Mouse (Mus musculus): ENCODE results near the gene Rwdd2a.

Rwdd2a gene

GRCm38 (mm10) chr9:86571540-86572135 lies at the start of gene Rwdd2a, which contains the start of gene Pgm3:
Gene Rwdd2a (plus strand): TSS chr9:86571991.
Gene Pgm3 (minus strand): TSS chr9:86571842.
- DNase-seq (ENCODE audit: low spot score in 2 of 2): peak; percentile 95 to 97

DNA sequence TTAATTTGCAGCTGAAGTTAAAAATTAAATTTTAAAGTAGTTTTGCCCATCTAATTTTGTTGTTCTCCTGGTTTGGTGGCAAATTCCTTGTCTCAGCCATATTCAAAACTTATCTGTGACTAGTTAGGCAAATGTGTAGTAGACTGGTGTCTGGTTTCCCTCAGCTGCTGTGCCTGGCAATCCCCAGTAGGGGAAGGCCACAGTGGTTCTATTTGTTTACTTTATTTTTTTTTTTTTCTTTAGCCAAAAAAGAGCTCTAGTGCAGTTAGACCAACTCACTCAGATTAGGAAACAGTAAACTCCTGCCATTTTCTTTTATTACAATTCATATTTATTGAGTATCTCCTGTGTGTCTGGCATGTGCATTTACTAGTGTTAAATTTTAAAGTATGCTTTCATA lies 49.5 kb upstream of the Rwdd2a start:
- DNase-seq (ENCODE audit: low spot score in 2 of 2): no peak

- no peak for DNase-seq (ENCODE audit: low spot score in 2 of 2)
Measured at GRCm38 (mm10) chr9:86525600-86525999, 46.2 kb upstream of the Rwdd2a start.

DNA sequence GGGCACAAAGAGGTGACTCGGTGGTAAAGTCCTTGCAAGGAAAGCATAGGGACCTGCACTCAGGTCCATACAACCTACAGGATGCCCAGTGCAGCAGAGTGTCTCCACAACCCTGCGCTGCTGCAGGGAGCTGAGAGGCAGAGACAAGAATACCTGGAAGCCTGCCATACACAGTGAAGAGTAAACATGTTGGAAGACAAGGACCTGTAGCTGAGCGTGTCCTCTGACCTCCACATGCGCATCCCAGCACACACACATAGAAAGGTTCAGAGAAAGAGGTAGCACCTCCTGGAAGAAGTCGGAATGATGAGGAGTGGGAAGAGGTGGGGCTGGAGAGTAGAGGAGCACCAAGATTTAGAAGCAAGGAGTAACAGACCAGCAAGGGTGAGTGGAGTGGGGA lies 37.7 kb upstream of the Rwdd2a start:
- no peak for DNase-seq (ENCODE audit: low spot score in 2 of 2)

DNA sequence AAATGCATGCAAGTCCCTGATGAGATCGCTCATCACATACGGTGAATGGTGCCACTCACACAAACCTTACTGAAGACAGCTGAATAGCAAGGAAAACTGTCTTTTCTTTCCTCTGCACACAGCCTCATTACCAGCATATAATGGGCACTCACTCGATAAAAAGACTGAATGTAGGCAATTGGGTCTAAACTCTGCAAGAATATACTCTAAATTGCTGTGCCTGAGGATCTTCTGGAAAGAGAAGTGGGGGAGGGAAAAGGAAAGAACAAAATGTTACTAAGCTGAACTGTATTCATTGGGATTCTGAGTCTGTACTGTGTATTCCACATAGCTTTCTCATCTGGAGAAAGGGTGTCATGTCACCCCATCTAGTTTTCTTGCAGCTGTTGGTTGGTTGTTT lies 28.3 kb upstream of the Rwdd2a start:
- no peak for DNase-seq (ENCODE audit: low spot score in 2 of 2)

DNA sequence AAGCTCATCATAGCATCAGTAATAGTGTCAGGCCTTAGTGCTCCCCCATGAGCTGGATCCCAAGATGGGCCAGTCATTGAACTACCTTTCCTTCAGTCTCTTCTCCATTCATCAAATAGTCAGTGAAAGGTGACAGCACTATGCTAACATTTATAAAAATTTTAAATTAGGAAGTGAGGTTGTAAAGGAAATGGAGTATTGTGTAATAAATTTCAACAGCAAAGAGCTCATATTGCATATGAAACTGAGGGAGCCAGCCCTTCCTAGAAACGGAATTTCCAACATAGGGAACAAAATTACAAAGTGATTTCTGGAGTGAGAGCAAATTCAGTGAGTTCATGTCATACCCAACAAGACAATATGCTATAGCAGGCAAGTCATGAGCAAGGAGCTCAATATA lies 27.2 kb upstream of the Rwdd2a start:
- no peak for DNase-seq (ENCODE audit: low spot score in 2 of 2)

GRCm38 (mm10) chr9:86549637-86550162 lies 22.1 kb upstream of the Rwdd2a start:
- DNase-seq (ENCODE audit: low spot score in 2 of 2): no peak

DNA sequence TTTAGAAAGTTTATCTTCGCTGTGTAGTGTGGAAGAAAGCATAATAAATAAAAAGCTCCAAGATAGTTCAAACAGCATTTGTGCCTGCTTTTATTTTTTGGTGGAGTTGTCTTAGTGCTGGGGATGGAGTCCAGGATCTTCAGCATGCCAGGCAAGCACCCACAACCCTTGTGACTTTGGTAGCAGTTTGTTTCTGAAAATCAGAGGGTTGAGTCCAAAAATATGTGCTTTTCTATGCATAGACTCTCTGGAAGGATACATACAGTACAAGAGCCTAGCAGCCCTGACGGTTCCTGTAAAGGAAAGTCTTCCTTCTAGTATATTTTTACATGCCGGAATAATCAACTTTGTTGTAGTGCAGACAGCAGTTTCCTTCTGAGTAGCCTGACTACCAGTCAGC lies 21.1 kb upstream of the Rwdd2a start:
- no peak for DNase-seq (ENCODE audit: low spot score in 2 of 2)

DNA sequence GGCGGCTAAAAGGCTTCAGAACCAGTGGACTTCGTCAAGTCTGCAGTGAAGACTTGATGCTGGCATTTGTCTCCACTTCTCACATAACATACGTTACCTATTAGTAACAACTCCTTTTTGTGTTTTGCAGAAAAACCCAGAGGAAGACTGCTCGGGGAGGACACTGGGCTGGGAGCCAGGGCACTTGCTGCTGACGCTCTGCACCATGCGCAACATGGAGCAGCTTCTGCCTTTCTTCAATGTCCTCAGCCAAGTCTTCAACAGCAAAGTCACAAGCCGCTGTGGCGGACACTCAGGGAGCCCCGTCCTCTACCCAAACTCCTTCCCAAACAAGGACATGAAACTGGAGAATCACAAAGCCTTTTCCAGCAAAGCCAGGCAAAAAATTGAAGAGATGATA lies 17.9 kb upstream of the Rwdd2a start:
- DNase-seq (ENCODE audit: low spot score in 2 of 2): no peak

DNA sequence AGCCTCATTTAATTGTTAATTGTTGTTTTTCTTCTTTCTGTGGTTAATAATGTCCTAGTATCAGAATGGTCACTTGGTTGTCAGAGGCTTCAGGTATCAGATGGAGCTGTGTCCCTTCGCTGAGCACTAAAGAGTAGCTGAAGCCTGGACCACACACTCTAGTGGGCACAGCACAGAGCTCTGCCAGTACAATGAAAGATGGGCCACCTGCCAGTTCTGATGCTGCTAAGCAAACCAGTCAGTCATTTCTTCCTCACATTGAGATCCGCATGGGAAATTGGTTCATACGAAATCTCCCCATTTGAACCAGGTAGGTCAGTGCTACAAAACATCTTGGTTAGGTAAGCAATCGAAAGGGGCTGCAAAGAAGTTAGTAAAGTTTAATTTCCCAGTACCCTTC lies 17.1 kb upstream of the Rwdd2a start:
- no peak for DNase-seq (ENCODE audit: low spot score in 2 of 2)

DNA sequence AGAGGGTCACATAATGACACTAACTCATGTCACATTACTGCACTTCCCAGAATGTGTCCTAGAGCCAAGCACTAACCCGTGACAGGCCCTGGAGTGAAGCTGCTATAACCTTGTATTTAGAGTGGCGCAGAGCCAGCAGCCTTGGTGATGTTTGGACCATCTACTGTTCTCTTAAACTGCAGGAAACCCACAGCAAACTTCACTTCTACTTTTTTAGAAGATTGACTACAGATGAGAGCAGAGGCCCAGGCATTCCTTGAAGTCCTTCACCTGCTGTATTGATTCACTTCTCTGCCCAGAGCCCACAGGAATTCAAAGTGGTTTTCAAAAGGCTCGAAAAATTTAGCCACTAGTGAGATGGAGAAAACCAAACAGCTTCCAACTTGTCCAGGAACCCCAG lies 11.2 kb upstream of the Rwdd2a start:
- no peak for DNase-seq (ENCODE audit: low spot score in 2 of 2)

DNA sequence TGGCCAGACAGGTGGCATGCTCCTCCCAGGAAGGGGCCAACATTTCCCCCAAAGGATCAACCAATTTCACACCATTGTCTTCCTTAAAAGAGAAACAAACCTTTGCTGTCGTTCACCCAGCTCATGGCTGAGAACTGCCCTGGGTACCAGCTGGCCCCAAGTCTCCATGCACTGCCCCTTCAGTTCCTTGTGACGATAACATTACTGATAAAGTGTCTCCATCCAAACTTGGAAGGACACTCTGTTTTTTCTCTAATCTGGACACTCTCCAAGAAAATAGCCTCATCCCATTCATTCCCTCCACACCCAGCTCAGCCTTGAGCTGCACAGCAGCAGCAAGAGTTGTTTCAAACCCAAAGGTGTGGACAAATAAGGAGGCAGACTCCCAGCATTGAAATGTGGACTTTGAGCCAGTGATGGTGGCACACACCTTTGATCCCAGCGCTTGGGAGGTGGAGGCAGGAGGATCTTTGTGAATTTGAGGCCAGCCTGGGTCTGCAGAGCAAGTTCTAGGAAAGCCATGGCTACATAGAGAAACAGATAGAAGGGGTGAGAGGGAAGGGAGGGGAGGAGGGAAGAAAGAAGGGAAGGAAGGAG lies 2.4 kb upstream of the Rwdd2a start:
- no peak for DNase-seq (ENCODE audit: low spot score in 2 of 2)

DNA sequence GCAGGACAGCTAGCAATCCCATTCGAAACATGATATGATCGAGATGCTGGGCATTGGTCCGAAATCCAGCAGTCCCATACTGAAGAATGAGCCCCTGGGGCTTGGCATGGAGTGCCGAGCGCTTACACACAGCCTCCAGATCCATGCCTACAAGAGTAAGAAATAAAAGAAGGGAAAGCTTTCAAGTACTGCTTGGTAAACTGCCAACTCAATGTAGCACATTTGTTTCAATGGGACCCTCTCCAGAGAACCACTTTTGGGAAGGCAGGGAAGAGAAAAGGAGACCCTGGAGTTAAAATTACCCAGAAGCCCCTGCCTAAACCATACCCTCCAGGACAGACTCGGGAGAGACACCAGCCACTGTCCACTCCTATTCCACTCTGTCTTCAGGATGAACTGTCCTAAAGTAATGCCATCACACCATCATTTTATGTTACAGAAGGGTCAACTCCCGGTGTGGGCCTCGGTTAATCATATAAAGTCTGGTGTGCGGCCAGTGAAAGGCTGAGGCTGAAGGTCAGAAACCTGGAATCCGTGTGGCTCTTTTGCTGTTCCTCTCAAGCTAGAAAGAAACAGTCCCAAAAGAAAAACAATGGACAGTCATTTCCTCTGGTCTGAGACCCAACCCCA lies 1.4 kb upstream of the Rwdd2a start:
- DNase-seq (ENCODE audit: low spot score in 2 of 2): no peak

GRCm38 (mm10) chr9:86570946-86571345 lies 845 bp upstream of the Rwdd2a start:
- DNase-seq (ENCODE audit: low spot score in 2 of 2): no peak

DNA sequence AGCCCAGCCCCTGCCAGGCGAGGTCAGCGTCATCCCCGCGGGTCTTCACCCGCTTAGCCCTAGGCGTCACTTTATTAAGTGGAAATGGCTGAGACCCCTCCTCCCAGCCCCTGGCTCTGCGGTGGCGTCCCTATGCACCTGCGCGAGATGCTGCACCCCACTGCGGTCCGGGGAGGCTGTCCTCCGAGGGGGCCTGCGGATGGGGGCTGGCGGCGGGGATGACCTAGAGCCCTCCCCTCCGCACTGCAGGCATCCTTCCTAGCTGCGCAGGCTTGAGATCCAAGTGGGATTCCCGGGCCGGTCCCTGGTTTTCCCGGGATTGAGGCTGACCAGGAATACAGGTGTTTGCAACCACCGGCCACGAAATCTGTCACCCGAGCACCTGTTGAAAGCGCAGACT lies 405 bp downstream of the Rwdd2a start:
- DNase-seq (ENCODE audit: low spot score in 2 of 2): peak in 1 of 2 experiments; percentile 33

- peak; percentile 46 to 68 for DNase-seq (ENCODE audit: low spot score in 2 of 2)
Measured at GRCm38 (mm10) chr9:86572636-86573291, 973 bp downstream of the Rwdd2a start.

DNA sequence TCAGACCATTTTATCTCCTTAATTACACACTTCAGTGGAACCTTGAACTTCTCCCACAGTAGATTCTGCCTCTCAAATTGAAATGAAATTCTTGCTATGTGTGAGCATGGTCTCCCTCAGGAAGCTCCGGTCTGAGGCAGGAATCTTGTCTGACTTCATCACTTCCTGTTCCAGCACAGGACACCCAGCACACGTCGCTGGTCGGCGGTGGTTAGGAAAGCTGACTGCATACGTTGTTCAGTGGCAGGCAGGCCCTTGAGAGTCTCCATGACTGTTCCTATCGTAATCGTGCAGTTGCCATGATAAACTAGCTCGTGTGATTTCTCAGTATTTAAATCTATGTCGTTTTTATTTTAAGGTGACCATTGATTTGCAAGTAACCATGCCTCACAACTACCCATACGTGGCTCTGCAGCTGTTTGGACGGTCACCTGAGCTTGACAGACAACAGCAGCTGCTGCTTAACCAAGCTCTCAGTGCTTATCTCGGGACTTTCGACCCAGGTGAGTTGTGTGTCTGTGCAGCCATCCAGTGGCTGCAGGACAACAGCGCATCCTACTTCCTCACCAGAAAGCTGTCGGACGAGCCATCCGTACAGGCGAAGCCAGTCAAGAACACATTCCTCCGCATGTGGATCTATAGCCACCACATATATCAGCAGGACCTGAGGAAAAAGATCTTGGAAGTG lies 2.0 kb downstream of the Rwdd2a start:
- no peak for DNase-seq (ENCODE audit: low spot score in 2 of 2)

- no peak for DNase-seq (ENCODE audit: low spot score in 2 of 2)
Measured at GRCm38 (mm10) chr9:86575178-86575577, 3.4 kb downstream of the Rwdd2a start.

GRCm38 (mm10) chr9:86579657-86580056 lies 7.9 kb downstream of the Rwdd2a start:
- DNase-seq (ENCODE audit: low spot score in 2 of 2): no peak

DNA sequence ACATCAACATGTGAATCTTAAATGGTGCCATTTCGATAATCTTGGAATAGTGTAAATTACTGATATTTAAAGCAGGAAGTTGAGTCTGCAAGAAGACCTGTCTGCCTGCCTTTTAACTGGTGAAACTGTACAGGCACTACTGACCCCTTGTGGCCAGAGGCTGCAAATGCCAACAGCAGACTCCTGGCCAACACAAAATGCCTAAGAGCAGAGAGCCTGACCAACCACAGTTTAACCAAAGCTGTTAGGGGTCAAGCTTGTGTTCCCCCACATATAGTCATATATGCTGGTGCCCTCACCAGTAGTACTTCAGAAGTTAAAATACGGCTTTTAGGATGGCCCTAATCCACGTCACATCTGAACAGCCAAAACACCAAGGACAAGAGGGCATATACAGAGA lies 11.9 kb downstream of the Rwdd2a start:
- DNase-seq (ENCODE audit: low spot score in 2 of 2): peak in 1 of 2 experiments; percentile 45

DNA sequence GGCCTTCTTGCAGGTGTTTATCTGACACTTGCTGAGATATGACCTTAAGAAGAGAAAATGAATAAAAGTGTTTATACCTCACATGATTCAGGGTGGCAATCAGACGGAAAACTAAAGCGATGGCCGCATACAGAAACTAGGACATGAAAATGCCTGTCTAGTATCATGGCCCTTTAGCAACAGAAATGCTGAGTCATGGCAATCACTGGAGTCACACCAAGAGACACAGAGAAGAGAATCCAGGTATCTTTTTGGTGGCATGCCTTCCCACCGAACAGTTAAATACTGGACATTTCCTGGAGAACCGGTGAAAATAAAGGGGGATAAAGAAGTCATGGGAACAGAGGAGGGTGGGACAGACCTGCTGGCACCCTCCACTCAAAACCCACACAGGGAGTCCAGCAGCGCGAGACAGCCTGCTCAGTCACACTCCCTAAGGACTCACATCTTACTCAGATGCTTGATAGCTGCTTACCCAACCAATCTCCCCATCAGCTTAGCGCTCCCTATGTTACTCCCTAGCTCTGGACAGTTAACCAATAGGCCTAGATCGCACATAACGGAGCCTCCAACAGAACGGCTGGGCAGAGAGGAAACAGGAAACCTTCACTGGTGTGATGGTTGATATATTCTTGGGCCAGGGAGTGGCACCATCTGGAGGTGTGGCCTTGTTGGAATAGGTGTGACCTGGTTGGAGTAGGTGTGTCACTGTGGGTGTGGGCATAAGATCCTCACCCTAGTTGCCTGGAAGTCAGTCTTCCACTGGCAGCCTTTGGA lies 15.4 kb downstream of the Rwdd2a start:
- DNase-seq (ENCODE audit: low spot score in 2 of 2): no peak
